Mouse (Mus musculus) lung, adult 2 months (tissue): Measurements from ENCODE around the gene Satb1.

Experiments
- CTCF ChIP-seq: fragments of 200-500 bp; IDR thresholded peaks from 2 replicates; pipeline ENCODE4 v1.5.1; 2011; ENCODE audit warnings: mild to moderate bottlenecking, low read length, control low read depth; ENCODE audit not compliant: insufficient read depth
- POLR2A ChIP-seq: fragments of 200-500 bp; IDR thresholded peaks from 2 replicates; pipeline ENCODE4 v1.6.1; 2011; ENCODE audit warnings: low read depth, mild to moderate bottlenecking, control low read depth, low read length, borderline replicate concordance; ENCODE audit errors: extremely low read depth

- TF ChIP-seq POLR2A (no peak), CTCF (no peak)
These were observed 21.2 kb downstream of the Satb1 start for GRCm38 (mm10) chr17:51811911-51812260.
